Mouse (Mus musculus) bone marrow macrophage, adult 2 months (primary cell): Measurements from ENCODE around the gene C1ql1. TPM values are rescaled to one million over a fixed set of nuclear protein-coding genes. Genes with fewer than 3 reads are reported as not detected.
"Not testable (repeated sequence)": the region's sequence is repeated elsewhere in the genome, so short reads cannot be mapped to it uniquely, and the experiment has no call there.

Experiments used
- H3K27ac ChIP-seq: 2 replicates; pipeline ENCODE4 v1.5.1; 2012; ENCODE audit warnings: low read depth, low read length; ENCODE audit not compliant: insufficient read depth
- H3K4me1 ChIP-seq: 2 replicates; pipeline ENCODE4 v1.6.1; 2012; ENCODE audit warnings: low read length; ENCODE audit not compliant: control insufficient read depth, insufficient read depth
- H3K4me3 ChIP-seq: 2 replicates; pipeline ENCODE4 v1.5.1; 2012; ENCODE audit warnings: mild to moderate bottlenecking, low read length, moderate library complexity; ENCODE audit not compliant: insufficient read depth
- CTCF ChIP-seq: IDR thresholded peaks from 2 replicates; pipeline ENCODE4 v1.5.1; 2012; ENCODE audit warnings: low read depth, mild to moderate bottlenecking, low read length, moderate library complexity
- POLR2A ChIP-seq: IDR thresholded peaks from 2 replicates; pipeline ENCODE4 v1.6.1; 2012; ENCODE audit warnings: mild to moderate bottlenecking, low read depth, low read length, borderline replicate concordance
- polyA plus RNA-seq: library from polyadenylated mRNA; stranded (reverse); fragments of >200 nt; gene quantifications from 2 replicates; pipeline ENCODE4 v1.2.4, GENCODE M21; 2012; ENCODE audit not compliant: missing spikeins, insufficient read depth, insufficient read length

C1ql1 gene
- polyA plus RNA-seq, 1 experiment = not detected

DNA sequence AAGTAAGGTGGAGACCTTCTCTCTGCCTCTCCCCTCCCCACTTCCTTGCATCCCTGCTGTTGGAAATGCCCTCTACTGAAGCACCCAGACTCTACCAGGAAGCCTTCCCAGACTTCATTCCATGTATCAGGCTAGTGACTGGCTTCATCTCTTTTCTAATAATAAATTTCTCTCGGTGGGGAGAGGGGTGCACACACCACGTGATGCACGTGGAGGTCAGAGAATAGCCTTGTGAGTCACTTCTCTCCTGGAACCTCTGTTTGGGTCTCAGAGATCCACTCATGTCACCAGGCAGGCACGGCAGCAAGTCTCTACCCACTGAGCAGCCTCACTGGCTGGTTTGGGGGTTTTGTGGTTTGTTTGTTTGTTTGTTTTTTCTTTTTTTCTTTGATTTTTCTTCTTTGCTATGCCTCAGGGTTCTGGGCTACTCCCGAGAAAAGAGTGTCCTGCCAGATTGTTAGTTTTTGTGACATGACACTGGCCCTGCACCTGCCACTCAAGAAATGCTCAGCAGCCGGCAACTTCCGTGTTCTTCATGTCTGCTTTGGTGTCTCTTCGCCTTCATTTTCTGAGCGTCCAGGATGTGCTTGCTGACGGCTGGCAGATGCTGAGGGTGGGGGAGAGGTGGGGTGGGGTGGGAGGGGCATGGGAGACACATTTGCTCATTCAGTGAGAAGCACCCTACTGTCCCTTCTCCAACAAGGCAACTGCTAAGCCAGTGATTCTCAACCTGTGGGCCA, 34.8 kb upstream of the C1ql1 start:
- TF ChIP-seq CTCF (no peak), POLR2A (no peak)
- H3K4me1 ChIP-seq = no peaks in the 10 kb centered on the region

DNA sequence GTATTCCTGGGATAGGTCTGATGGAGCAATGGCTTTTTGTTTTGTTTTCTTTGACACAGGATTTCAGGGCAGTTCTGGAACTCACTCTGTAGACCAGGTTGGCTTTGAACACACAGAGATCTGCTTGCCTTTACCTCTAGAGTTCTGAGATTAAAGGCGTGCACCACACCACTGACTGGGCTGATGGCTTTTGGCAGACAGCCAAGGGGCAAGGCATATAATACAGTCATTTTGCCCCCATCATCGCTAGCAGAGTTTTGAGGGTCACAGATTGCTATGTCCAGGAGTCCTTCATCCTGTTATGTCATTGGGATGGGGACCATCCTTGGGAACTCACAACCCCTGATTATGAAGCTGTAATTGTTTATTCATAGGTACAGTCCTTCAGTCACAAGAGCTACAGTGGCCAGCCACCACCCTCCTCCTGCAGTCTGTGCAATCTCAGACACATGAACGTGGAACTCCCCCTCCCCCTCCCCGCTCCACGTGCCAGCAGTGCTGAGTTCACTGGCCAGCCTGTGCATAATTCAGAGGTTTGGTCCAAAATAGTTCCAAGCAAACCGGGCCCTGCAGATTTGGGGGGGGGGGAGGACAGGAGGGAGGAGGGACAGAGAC, 31.7 kb upstream of the C1ql1 start:
- Histone ChIP-seq H3K4me1 (no peaks in the 10 kb centered on the region), H3K27ac (no peak overlapping the region), H3K4me3 (no peak overlapping the region)
- TF ChIP-seq POLR2A (no peak), CTCF (no peak)

More for the DNA sequence above, 34.8 kb upstream of the C1ql1 start:
- H3K27ac ChIP-seq = no peak overlapping the region
- H3K4me3 ChIP-seq = no peak overlapping the region

DNA sequence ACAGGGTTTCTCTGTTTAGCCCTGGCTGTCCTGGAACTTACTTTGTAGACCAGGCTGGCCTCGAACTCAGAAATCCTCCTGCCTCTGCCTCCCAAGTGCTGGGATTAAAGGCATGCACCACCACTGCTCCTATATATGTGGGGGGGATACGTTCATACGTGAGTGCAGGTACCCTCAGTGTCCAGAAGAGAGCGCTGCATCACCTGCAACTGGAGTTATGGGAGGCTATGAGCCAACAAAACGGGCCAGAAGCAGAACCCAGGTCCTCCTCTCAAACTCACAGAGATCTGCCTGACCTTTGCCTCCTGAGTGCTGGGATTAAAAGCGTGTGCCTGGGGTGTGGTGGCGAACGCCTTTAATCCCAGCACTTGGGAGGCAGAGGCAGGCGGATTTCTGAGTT, 29.5 kb upstream of the C1ql1 start:
- H3K4me1 ChIP-seq, H3K27ac ChIP-seq, H3K4me3 ChIP-seq: not testable (repeated sequence)

DNA sequence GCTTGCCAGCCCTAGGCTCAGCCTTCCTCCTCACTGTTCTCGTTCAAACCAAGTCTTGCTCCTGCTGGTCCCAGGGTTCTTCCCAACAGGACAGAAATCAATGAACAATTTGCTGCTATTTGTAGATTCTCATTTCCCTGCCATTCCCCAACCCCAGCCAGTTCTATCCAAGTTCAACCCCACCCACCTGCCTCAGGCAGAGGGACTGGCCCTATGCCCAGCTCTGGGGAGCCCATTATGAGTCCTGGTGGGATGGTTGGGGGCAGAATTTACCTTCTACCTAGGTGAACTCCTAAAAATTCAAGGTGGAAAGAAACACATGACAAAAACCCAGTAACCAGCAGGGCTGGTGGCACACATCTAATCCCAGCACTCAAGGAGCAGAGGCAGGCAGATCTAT, 25.8 kb upstream of the C1ql1 start:
- TF ChIP-seq CTCF = no peak
- TF ChIP-seq POLR2A = no peak
- no peaks in the 10 kb centered on the region for H3K4me1 ChIP-seq

DNA sequence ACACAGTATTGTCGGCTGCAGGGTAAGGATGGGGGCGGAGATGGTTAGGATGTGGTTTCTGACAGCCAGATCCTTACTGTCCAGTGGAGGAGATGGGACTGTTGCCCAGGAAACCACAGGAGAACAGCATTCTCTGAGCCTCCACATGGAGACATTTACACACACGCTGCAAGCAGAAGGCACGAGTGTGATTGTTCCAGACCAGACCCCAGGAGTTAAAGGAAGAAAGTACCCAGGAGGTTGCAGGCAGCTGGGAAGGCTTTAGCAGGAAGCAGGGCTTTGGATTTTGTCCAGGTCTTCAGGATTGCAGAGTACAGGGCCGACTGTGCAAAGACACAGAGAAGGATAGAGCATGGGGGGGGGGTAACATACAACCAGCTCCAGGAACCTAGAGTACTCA, 25.1 kb upstream of the C1ql1 start:
- Histone ChIP-seq H3K27ac (no peak overlapping the region), H3K4me3 (no peak overlapping the region), H3K4me1 (no peaks in the 10 kb centered on the region)
- TF ChIP-seq POLR2A (no peak), CTCF (no peak)

More for the DNA sequence above, 25.8 kb upstream of the C1ql1 start:
- Histone ChIP-seq H3K4me3 (no peak overlapping the region), H3K27ac (no peak overlapping the region)

DNA sequence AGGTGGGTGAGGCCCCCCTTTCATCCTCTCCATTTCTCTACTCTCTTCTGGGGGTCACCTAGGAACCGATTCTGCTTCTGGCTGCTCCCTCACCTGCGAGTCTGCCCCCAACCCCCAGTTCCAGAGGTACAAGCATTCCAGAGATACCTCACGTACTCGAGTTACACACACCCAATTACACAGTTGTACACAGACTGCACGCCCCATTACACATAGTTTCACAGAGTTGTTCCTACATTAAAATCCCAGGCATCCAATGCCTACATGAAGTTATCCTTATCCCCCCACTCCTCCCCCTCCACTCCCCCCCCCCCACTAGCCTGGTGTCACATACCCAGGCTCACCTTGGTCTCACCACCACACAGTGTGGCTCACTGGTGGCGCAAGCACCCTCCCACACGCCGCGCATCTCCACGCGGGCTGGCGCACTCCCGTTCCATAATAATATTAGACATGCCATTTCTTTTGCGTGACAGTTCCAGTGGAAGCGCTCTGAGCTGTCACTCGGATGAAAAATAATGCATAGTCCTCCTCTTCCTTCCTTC, 18.1 kb upstream of the C1ql1 start:
- Histone ChIP-seq H3K4me3 (no peak overlapping the region), H3K27ac (no peak overlapping the region), H3K4me1 (no peaks in the 10 kb centered on the region)
- TF ChIP-seq POLR2A (no peak), CTCF (no peak)

DNA sequence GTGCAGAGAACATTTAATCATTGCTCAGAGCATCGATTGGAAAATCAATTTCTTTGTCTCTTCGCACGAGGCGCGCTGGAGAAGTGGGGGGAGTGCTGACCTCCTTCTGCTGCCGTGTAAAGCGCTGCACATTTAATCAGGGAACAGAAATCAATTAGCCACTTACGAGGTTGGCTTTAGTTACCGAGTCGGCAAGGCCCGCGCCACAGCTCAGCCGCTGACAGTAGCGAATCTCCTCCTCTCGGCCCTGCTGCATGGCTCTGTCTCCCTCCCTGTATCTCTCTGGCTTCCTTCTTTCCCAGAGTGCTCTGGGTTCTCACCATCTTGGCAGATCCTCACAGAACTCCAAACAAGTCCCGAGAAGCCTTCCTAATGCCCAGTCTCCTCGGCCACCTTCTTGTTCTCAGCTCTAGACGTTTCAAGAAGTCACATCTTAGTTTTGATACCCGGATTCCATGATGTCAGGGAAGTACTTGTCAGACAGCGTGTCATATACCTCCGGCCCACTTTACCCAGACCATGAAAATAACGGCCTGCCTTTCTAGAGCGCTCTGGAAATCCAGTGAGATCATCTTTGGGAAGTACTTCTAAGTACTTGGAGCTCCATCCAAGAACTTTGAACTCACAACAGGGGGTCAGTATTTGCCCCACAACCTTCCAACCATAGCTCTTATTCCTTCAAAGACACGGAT, 17.5 kb upstream of the C1ql1 start:
- H3K27ac ChIP-seq = no peak overlapping the region
- no peak overlapping the region for H3K4me3 ChIP-seq
- no peak for TF ChIP-seq CTCF
- TF ChIP-seq POLR2A = no peak
- no peaks in the 10 kb centered on the region for H3K4me1 ChIP-seq

DNA sequence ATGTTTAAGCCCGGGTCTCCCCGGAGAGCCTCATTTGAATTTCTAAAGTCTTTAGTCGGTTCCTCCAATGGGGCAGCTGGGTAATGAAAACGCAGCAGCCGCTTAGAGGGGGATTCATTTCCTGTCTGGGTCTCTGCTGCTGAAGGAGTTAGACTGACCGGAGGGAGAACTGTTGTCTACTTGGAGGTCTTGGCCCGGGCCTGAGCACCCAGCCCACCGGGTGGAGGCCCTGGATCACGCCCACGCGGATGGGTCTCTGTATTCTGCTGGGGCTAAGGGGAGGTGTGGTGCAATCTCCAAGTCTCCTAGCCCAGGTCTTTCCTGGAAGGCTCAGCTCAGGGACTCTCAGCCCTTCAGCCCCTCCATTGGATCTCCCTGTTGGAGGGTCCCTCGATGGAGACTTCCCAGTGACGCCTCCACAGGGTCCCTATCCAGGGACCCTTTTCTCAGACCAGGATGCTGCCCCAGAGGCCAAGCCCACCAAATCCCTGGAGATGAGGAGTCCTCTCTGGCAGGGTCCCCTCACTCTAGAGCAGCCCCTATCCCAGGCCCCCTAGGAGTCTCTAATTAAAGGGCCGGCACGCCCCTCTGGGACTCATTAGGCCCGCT, 16.9 kb upstream of the C1ql1 start:
- Histone ChIP-seq H3K4me1 (no peaks in the 10 kb centered on the region), H3K27ac (no peak overlapping the region), H3K4me3 (no peak overlapping the region)
- TF ChIP-seq POLR2A (no peak), CTCF (no peak)

DNA sequence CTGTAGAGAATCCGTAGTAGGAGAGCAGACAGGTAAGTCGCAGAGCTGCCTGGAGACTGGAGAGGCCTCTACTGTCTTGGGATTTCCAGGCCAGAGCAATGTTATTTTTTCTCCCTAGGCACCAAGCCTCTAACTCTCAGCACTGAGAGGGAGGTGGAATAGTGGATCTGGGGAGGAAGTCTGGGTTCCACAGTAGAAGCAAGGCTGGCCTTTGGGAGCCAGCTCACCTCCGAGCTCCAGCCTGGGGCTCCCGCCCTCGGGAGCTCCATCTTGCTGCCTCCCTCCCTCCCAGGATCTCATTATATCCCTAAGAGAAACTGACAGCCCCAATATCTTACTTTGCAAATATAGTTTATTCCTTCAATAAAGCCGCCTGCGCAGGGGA, 16.4 kb upstream of the C1ql1 start:
- TF ChIP-seq POLR2A = no peak
- TF ChIP-seq CTCF = no peak

More for the DNA sequence above, 16.4 kb upstream of the C1ql1 start:
- Histone ChIP-seq H3K4me3 (no peak overlapping the region), H3K27ac (no peak overlapping the region), H3K4me1 (no peaks in the 10 kb centered on the region)
